Mouse (Mus musculus): ENCODE measurements around the gene Cabcoco1.
A peak's percentile ranks its signal among the peaks of the same experiment; 100 is the strongest.

DNA sequence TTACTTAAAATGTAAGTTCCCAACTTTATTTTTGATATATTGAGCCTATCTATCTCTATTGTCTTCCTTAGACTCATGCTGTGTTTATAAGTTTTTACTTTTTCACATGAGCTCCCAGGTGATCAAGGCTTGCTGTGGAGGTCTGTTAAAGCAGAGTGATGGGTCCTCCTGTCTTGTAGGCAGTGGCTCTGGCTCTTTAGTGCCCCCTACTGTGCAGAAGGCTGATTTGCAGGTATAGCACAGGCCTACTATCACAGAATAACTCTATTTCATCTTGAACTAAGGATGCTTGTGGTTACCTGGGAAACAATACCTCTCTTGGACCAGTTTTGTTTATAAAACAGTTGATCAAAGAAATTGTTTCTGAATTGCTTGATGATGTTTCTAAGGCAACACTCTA is 87.2 kb downstream of the Cabcoco1 start:
- TF ChIP-seq CTCF (conservative IDR thresholded peaks at IDR 0.05; ENCODE audit: insufficient read depth, insufficient read length, low read depth, low read length): peak; percentile 45; the same call in 1 of the 2 replicates
- TF ChIP-seq POLR2A (IDR thresholded peaks at IDR 0.05; ENCODE audit: low read depth, low read length): no peak

Measured in kidney, adult 2 months (tissue).